In the genomic region with DNA sequence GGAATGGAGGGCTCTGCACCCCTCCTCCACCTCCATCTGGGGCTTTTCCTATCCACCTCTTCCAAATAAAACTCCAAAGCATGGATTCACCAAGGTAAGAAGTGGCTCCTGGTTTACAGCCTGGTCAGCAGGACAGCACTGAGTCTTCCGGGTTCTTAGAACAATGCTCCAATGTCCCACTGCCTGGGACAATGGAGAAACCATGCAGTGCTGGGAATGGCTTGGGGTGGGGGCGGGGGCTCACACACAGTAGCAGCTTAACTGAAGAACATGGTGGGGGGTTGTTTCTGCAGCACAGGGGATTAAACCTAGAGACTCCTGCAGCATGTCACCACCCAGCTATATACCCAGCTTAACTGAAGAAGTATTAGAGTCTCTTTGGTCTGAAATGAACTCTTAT, we compare ENCODE assay signal across 12 mouse cellular contexts.
"Had no signal": no experiment of that assay in that cellular context is flagged by ENCODE, and none has a peak within 500 bp of the region (broad histone marks: within the 10 kb centered on the region; RNA-seq: fewer than 3 reads in every experiment).

No protein-coding gene starts in this region.

- H3K27ac ChIP-seq: kidney, postnatal 0 days; limb, embryonic 13.5 days; liver, embryonic 14.5 days; neural tube, embryonic 13.5 days had no signal

- DNase-seq: kidney, adult 9 months; kidney, postnatal 36 days; left cerebral cortex, postnatal 4 days; lung, adult 18-20 months; right cerebral cortex, adult 18-20 months; right cerebral cortex, postnatal 25 days; thymus, postnatal 4 days had no signal

- H3K4me2 ChIP-seq: limb, embryonic 13.5 days; neural tube, embryonic 13.5 days had no signal

- H3K9me3 ChIP-seq: limb, embryonic 13.5 days; neural tube, embryonic 13.5 days had no signal

- ATAC-seq: midbrain, embryonic 16.5 days had no signal

- H3K36me3 ChIP-seq: limb, embryonic 13.5 days; neural tube, embryonic 13.5 days had no signal

- H3K27me3 ChIP-seq: limb, embryonic 13.5 days; neural tube, embryonic 13.5 days had no signal

- H3K9ac ChIP-seq: limb, embryonic 13.5 days; liver, embryonic 14.5 days; neural tube, embryonic 13.5 days had no signal

- H3K4me3 ChIP-seq: limb, embryonic 13.5 days; neural tube, embryonic 13.5 days had no signal
